Mouse (Mus musculus): ENCODE data around the gene Def6. TPM values are rescaled to one million over a fixed set of nuclear protein-coding genes. Genes with fewer than 3 reads are reported as not detected.

The Def6 gene
- total RNA-seq, 2 experiments from 2014 or later = 2.6 TPM

- DNase-seq (ENCODE audit: low spot score in 2 of 2) = no peak
- intact Hi-C loops (cut with DNase I) = no loop called here
Measured at GRCm38 (mm10) chr17:28234641-28235040, 27.1 kb downstream of the Def6 start.

GRCm38 (mm10) chr17:28235982-28236635 is 28.5 kb downstream of the Def6 start:
- intact Hi-C loops (cut with DNase I) = no loop called here
- no peak for DNase-seq (ENCODE audit: low spot score in 2 of 2)

DNA sequence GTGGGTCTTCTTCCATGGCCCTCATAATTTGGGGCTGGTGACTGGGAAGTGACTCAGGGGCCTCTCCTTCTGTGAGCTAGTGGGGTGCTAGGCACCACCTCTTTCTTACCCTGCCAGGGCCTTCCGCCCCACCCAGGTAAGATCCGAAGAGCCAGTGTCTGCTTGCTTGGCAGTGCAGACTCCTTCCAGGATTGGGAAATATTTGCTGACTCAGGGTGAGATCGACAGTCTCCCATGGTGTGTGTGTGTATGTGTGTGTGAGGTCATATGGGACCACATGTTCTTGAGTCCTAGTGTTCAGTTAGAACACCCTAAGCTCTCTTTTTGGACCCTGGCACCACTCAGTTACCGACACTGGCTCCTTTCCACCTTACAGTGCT is 29.0 kb downstream of the Def6 start:
- intact Hi-C loops (cut with DNase I) = no loop called here
- DNase-seq (ENCODE audit: low spot score in 2 of 2) = no peak

- intact Hi-C loops (cut with DNase I) = no loop called here
- DNase-seq (ENCODE audit: low spot score in 2 of 2) = no peak
Measured at GRCm38 (mm10) chr17:28237362-28237761, 29.8 kb downstream of the Def6 start.

GRCm38 (mm10) chr17:28237874-28238273 is 30.3 kb downstream of the Def6 start:
- intact Hi-C loops (cut with DNase I) = no loop called here
- DNase-seq (ENCODE audit: low spot score in 2 of 2) = no peak

GRCm38 (mm10) chr17:28240846-28241245 is 33.3 kb downstream of the Def6 start:
- intact Hi-C loops (cut with DNase I) = no loop called here
- no peak for DNase-seq (ENCODE audit: low spot score in 2 of 2)

DNA sequence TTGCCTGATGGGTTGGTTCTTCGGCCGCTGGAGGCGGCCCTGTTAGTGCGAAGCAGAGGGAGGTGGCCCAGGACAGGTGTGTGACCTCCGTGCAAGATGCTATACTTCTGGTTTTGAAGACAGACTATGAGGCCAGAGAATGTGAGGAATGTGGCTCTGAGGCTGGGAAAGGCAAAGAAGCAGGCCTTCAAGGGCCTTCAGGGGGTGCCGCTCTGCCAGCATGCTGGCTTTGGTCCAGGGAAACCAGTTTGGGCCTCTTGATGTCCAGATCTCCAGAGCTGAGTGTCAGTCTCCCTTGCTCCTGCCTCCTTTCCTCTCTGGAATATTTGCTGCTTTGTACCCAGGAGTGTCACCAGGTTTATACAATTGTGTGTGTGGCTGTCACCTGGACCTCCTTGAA is 34.7 kb downstream of the Def6 start:
- no peak for DNase-seq (ENCODE audit: low spot score in 2 of 2)
- intact Hi-C loops (cut with DNase I) = no loop called here

DNA sequence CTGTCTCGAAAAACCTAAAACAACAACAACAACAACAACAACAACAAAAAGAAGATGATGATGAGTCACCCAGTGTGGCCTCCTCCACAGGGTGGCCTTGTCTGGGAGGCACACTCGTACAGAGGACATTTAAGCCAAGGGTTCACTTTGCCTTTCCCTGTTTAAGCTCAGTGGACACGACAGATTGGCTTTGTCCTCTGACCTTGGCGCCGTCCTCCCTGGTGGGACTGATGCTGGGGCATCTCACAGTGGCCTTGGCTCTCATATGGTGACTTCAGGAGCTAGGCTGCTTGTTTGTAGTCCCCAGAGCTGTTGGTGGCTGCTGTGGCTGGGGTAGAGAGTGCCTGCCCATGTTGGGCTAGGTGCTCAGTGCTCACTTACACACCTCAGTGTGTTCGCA is 36.6 kb downstream of the Def6 start:
- intact Hi-C loops (cut with DNase I) = no loop called here
- DNase-seq (ENCODE audit: low spot score in 2 of 2) = no peak

DNA sequence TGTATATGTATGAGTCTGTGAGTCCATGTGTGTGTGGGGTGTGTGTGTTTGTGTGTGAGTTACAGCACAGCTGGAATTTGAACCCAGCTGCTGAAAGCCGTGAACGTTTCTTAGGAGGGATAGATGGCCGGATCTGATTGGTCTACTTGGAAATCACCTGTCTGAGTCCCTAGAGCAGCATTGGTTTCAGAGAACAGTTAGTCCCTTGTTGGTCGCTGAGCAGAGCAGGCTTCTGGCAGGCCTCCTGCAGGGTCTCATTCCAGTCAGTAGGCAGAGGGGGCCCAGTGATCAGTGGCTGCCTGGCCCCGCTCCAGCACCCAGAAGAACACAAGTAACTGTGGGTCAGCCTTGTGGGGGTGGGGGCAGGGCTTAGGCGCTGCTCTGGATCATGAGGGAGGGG is 37.1 kb downstream of the Def6 start:
- intact Hi-C loops (cut with DNase I) = no loop called here
- DNase-seq (ENCODE audit: low spot score in 2 of 2) = peak in 1 of 2 experiments; percentile 28

- intact Hi-C loops (cut with DNase I) = no loop called here
- DNase-seq (ENCODE audit: low spot score in 2 of 2) = no peak
Measured at GRCm38 (mm10) chr17:28246640-28247039, 39.1 kb downstream of the Def6 start.

DNA sequence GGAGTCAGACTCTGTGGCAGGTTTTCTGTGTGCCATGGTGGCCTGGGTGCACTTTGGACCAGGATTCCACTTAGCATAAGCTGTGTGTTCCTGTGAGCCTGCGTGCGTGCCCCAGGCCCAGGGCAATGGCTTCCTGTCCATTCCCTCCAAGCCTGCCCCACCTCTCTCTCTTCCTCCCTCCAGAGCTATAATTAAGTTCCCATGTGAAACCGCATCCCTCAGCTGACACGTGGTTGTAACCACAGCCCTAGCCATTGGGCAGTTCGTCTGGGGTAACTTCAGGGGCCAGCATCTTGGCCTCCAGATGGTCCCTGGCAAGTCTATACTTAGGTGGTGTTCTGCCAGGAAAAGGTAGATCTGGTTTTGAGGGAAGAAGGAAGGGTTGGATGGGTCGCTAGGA is 40.0 kb downstream of the Def6 start:
- DNase-seq (ENCODE audit: low spot score in 2 of 2) = no peak
- intact Hi-C loops (cut with DNase I) = no loop called here

DNA sequence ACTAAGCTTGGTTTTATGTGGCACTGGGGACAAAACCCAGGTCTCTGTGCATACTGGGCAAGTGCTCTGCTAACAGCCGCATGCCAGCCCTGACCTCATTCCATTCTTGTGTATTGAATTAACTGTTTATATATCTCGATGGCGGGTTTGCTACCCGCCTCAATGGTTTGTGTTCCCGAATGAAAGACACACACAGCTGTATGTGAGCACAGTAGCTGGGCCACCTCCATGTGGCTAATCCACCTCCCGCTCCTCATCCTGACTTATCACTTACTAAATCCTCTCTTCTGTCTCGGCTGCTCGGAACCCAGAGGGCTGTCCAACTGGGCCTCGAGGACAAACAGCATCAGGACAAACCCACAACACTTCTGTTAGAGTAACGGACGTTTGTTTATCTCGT is 41.5 kb downstream of the Def6 start:
- intact Hi-C loops (cut with DNase I) = no loop called here
- DNase-seq (ENCODE audit: low spot score in 2 of 2) = no peak

- no peak for DNase-seq (ENCODE audit: low spot score in 2 of 2)
- intact Hi-C loops (cut with DNase I) = no loop called here
Measured at GRCm38 (mm10) chr17:28251579-28252280, 44.2 kb downstream of the Def6 start.

- intact Hi-C loops (cut with DNase I) = no loop called here
- DNase-seq (ENCODE audit: low spot score in 2 of 2) = no peak
Measured at GRCm38 (mm10) chr17:28252281-28252648, 44.7 kb downstream of the Def6 start.

DNA sequence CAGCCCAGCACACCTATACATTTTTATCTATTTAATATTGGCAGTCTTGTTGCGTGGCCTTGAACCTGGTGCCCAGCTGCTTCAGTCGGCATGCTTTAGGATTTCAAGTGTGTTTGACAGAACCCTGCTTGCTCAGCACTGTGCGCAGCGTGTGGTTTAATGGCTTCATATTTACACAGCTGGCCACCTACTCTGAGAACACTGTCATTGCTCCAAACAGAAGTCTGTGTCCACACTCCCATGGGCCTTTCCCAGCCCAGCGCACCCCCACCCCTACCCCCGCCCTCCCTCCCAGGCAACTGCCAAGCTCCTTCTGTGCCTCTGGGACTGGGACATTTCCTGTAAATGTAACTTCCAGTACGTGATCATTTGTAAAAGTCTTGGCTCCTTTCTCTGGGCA is 45.6 kb downstream of the Def6 start:
- no peak for DNase-seq (ENCODE audit: low spot score in 2 of 2)
- intact Hi-C loops (cut with DNase I) = no loop called here

- intact Hi-C loops (cut with DNase I) = no loop called here
- no peak for DNase-seq (ENCODE audit: low spot score in 2 of 2)
Measured at GRCm38 (mm10) chr17:28254804-28255203, 47.2 kb downstream of the Def6 start.

DNA sequence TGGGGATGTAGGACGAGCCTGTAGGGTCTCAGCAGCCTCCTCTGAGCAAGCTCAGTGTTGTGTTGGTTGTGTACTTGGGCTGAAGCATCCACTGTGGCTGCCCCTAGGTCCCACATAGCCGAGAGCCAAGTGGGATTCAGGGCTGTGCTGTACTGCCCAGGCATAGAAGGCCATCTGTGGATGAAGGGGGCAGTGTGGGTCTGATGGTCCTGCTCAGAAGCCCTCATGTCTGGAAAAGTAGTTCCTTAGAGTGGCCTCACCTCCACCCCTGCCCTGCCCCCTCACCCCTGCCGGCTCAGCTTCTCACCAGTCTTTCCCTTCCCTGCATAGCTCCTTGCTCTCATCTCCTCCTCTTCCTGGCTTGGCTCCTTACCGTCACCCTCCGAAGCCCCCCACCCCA is 48.1 kb downstream of the Def6 start:
- no peak for DNase-seq (ENCODE audit: low spot score in 2 of 2)
- intact Hi-C loops (cut with DNase I) = no loop called here

- no peak for DNase-seq (ENCODE audit: low spot score in 2 of 2)
- intact Hi-C loops (cut with DNase I) = no loop called here
Measured at GRCm38 (mm10) chr17:28256651-28257328, 49.2 kb downstream of the Def6 start.

DNA sequence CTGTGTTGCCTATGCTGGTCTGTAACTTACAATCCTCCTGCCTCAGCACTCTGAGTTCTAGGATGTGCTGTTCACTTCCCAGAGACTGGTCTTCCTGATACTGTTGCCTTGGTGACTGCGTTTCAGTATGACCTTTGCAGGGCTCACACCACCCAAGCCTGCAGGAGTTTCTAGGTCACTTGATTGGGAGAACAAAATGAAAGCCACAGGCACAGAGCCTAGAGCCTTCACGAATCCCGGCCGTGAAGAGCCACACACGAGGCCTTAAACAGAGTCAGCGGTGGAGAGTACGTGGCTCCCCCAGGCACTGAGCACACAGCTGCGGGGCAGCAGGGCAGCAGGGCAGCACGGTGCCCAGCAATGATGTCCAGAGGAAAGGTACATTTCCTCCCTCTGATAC is 50.7 kb downstream of the Def6 start:
- no peak for DNase-seq (ENCODE audit: low spot score in 2 of 2)
- intact Hi-C loops (cut with DNase I) = no loop called here

GRCm38 (mm10) chr17:28259890-28260542 is 52.4 kb downstream of the Def6 start:
- intact Hi-C loops (cut with DNase I) = no loop called here
- DNase-seq (ENCODE audit: low spot score in 2 of 2) = no peak

- intact Hi-C loops (cut with DNase I) = no loop called here
- DNase-seq (ENCODE audit: low spot score in 2 of 2) = no peak
Measured at GRCm38 (mm10) chr17:28260543-28260909, 52.9 kb downstream of the Def6 start.

Measured in left cerebral cortex, postnatal 36 days (tissue).